Mouse (Mus musculus): ENCODE measurements around the gene Lyl1. TPM values are rescaled to one million over a fixed set of nuclear protein-coding genes. Genes with fewer than 3 reads are reported as not detected.
A peak's percentile ranks its signal among the peaks of the same experiment; 100 is the strongest.

Gene Lyl1
- polyA plus RNA-seq, 1 experiment: 0.04 TPM

GRCm38 (mm10) chr8:84705960-84706359 is 4.7 kb downstream of the Lyl1 start:
- H3K27me3 ChIP-seq (ENCODE audit: control insufficient read depth, insufficient read depth, insufficient read length): no peaks in the 10 kb centered on the region
- H3ac ChIP-seq (ENCODE audit: control insufficient read depth, insufficient read length, low read depth): no peak overlapping the region
- TF ChIP-seq USF1 (IDR thresholded peaks at IDR 0.05; ENCODE audit: low read depth) (no peak), MYOG (IDR thresholded peaks at IDR 0.05; ENCODE audit: control insufficient read depth, extremely low read depth, insufficient read length) (no peak), FOSL1 (IDR thresholded peaks at IDR 0.05; ENCODE audit: insufficient read depth, low read length, poor library complexity, severe bottlenecking) (no peak), MAX (IDR thresholded peaks at IDR 0.05) (no peak), CEBPB (IDR thresholded peaks at IDR 0.05; ENCODE audit: low read depth) (no peak), MYOD1 (IDR thresholded peaks at IDR 0.05; ENCODE audit: control insufficient read depth, insufficient read length, low read depth) (no peak), CTCF (IDR thresholded peaks at IDR 0.05; ENCODE audit: control insufficient read depth, insufficient read depth, insufficient read length) (no peak)
- H3K36me3 ChIP-seq (ENCODE audit: control insufficient read depth, insufficient read depth): peaks cover 27% of the 10 kb centered on the region
- no peaks in the 10 kb centered on the region for H3K79me2 ChIP-seq (ENCODE audit: control insufficient read depth, insufficient read depth)
- no peaks in the 10 kb centered on the region for H3K79me3 ChIP-seq (ENCODE audit: low read depth)
- H3K4me3 ChIP-seq (ENCODE audit: insufficient read depth, poor library complexity, severe bottlenecking): no peak overlapping the region

- TF ChIP-seq CEBPB (IDR thresholded peaks at IDR 0.05; ENCODE audit: low read depth) (no peak), FOSL1 (IDR thresholded peaks at IDR 0.05; ENCODE audit: insufficient read depth, low read length, poor library complexity, severe bottlenecking) (no peak), MYOD1 (IDR thresholded peaks at IDR 0.05; ENCODE audit: control insufficient read depth, insufficient read length, low read depth) (no peak)
- Histone ChIP-seq H3ac (ENCODE audit: control insufficient read depth, insufficient read length, low read depth) (no peak overlapping the region), H3K79me2 (ENCODE audit: control insufficient read depth, insufficient read depth) (no peaks in the 10 kb centered on the region), H3K79me3 (ENCODE audit: low read depth) (no peaks in the 10 kb centered on the region), H3K4me3 (ENCODE audit: insufficient read depth, poor library complexity, severe bottlenecking) (no peak overlapping the region), H3K27me3 (ENCODE audit: control insufficient read depth, insufficient read depth, insufficient read length) (no peaks in the 10 kb centered on the region), H3K36me3 (ENCODE audit: control insufficient read depth, insufficient read depth) (peaks cover 32% of the 10 kb centered on the region)
Measured at GRCm38 (mm10) chr8:84706610-84707266, 5.5 kb downstream of the Lyl1 start.

GRCm38 (mm10) chr8:84707267-84707883 is 6.1 kb downstream of the Lyl1 start:
- Histone ChIP-seq H3K79me3 (ENCODE audit: low read depth) (no peaks in the 10 kb centered on the region), H3K36me3 (ENCODE audit: control insufficient read depth, insufficient read depth) (peaks cover 32% of the 10 kb centered on the region), H3K4me3 (ENCODE audit: insufficient read depth, poor library complexity, severe bottlenecking) (no peak overlapping the region), H3K27me3 (ENCODE audit: control insufficient read depth, insufficient read depth, insufficient read length) (no peaks in the 10 kb centered on the region), H3ac (ENCODE audit: control insufficient read depth, insufficient read length, low read depth) (no peak overlapping the region), H3K79me2 (ENCODE audit: control insufficient read depth, insufficient read depth) (no peaks in the 10 kb centered on the region)
- TF ChIP-seq MYOG (IDR thresholded peaks at IDR 0.05; ENCODE audit: control insufficient read depth, extremely low read depth, insufficient read length) (no peak), MYOD1 (IDR thresholded peaks at IDR 0.05; ENCODE audit: control insufficient read depth, insufficient read length, low read depth) (no peak), USF1 (IDR thresholded peaks at IDR 0.05; ENCODE audit: low read depth) (no peak), FOSL1 (IDR thresholded peaks at IDR 0.05; ENCODE audit: insufficient read depth, low read length, poor library complexity, severe bottlenecking) (no peak), MAX (IDR thresholded peaks at IDR 0.05) (no peak), CTCF (IDR thresholded peaks at IDR 0.05; ENCODE audit: control insufficient read depth, insufficient read depth, insufficient read length) (no peak), CEBPB (IDR thresholded peaks at IDR 0.05; ENCODE audit: low read depth) (no peak)

GRCm38 (mm10) chr8:84708071-84708541 is 6.8 kb downstream of the Lyl1 start:
- TF ChIP-seq MYOD1 (IDR thresholded peaks at IDR 0.05; ENCODE audit: control insufficient read depth, insufficient read length, low read depth): no peak
- no peak for TF ChIP-seq CTCF (IDR thresholded peaks at IDR 0.05; ENCODE audit: control insufficient read depth, insufficient read depth, insufficient read length)
- no peak for TF ChIP-seq FOSL1 (IDR thresholded peaks at IDR 0.05; ENCODE audit: insufficient read depth, low read length, poor library complexity, severe bottlenecking)
- TF ChIP-seq CEBPB (IDR thresholded peaks at IDR 0.05; ENCODE audit: low read depth): no peak
- TF ChIP-seq MYOG (IDR thresholded peaks at IDR 0.05; ENCODE audit: control insufficient read depth, extremely low read depth, insufficient read length): no peak
- no peak for TF ChIP-seq USF1 (IDR thresholded peaks at IDR 0.05; ENCODE audit: low read depth)
- no peak for TF ChIP-seq MAX (IDR thresholded peaks at IDR 0.05)

GRCm38 (mm10) chr8:84708774-84709475 is 7.7 kb downstream of the Lyl1 start:
- H3ac ChIP-seq (ENCODE audit: control insufficient read depth, insufficient read length, low read depth): no peak overlapping the region
- H3K79me3 ChIP-seq (ENCODE audit: low read depth): no peaks in the 10 kb centered on the region
- H3K27me3 ChIP-seq (ENCODE audit: control insufficient read depth, insufficient read depth, insufficient read length): no peaks in the 10 kb centered on the region
- peaks cover 41% of the 10 kb centered on the region for H3K36me3 ChIP-seq (ENCODE audit: control insufficient read depth, insufficient read depth)
- no peak overlapping the region for H3K4me3 ChIP-seq (ENCODE audit: insufficient read depth, poor library complexity, severe bottlenecking)
- TF ChIP-seq MYOG (IDR thresholded peaks at IDR 0.05; ENCODE audit: control insufficient read depth, extremely low read depth, insufficient read length): no peak
- TF ChIP-seq CTCF (IDR thresholded peaks at IDR 0.05; ENCODE audit: control insufficient read depth, insufficient read depth, insufficient read length): peak; percentile 92
- no peaks in the 10 kb centered on the region for H3K79me2 ChIP-seq (ENCODE audit: control insufficient read depth, insufficient read depth)

More at GRCm38 (mm10) chr8:84708071-84708541, 6.8 kb downstream of the Lyl1 start:
- H3K36me3 ChIP-seq (ENCODE audit: control insufficient read depth, insufficient read depth): peaks cover 35% of the 10 kb centered on the region
- no peak overlapping the region for H3K4me3 ChIP-seq (ENCODE audit: insufficient read depth, poor library complexity, severe bottlenecking)
- H3K79me3 ChIP-seq (ENCODE audit: low read depth): no peaks in the 10 kb centered on the region
- no peak overlapping the region for H3ac ChIP-seq (ENCODE audit: control insufficient read depth, insufficient read length, low read depth)
- no peaks in the 10 kb centered on the region for H3K79me2 ChIP-seq (ENCODE audit: control insufficient read depth, insufficient read depth)
- no peaks in the 10 kb centered on the region for H3K27me3 ChIP-seq (ENCODE audit: control insufficient read depth, insufficient read depth, insufficient read length)

Measured in C2C12 (cell line).